Mouse (Mus musculus) forebrain, embryonic 15.5 days (tissue): ENCODE measurements around the gene Tmem94. TPM values are rescaled to one million over a fixed set of nuclear protein-coding genes. Genes with fewer than 3 reads are reported as not detected.

Source experiments
- ATAC-seq: fragments of 200-750 bp; cut with Nextera tagmentation; replicated peaks from 2 replicates; pipeline ENCODE4 v1.8.0; 2017; ENCODE audit warnings: mild to moderate bottlenecking, moderate TSS enrichment, moderate library complexity
- H3K27ac ChIP-seq: fragments of 300-500 bp; sonication (generic); replicated peaks from 2 replicates; pipeline ENCODE4 v1.5.1; 2015; ENCODE audit warnings: mild to moderate bottlenecking, inconsistent platforms
- H3K27me3 ChIP-seq: fragments of 300-500 bp; sonication (generic); 2 replicates; pipeline ENCODE4 v1.6.1; 2015; ENCODE audit warnings: inconsistent platforms
- H3K36me3 ChIP-seq: fragments of 300-500 bp; sonication (generic); 2 replicates; pipeline ENCODE4 v1.6.1; 2015; ENCODE audit warnings: mild to moderate bottlenecking, inconsistent platforms
- H3K4me1 ChIP-seq: fragments of 300-500 bp; sonication (generic); 2 replicates; pipeline ENCODE4 v1.6.1; 2015; ENCODE audit warnings: inconsistent platforms
- H3K4me2 ChIP-seq: fragments of 300-500 bp; sonication (generic); replicated peaks from 2 replicates; pipeline ENCODE4 v1.6.1; 2015; ENCODE audit warnings: mild to moderate bottlenecking, inconsistent platforms
- H3K4me3 ChIP-seq: fragments of 300-500 bp; sonication (generic); 2 replicates; pipeline ENCODE4 v1.5.1; 2015; ENCODE audit warnings: mild to moderate bottlenecking, inconsistent platforms
- H3K9ac ChIP-seq: fragments of 300-500 bp; sonication (generic); replicated peaks from 2 replicates; pipeline ENCODE4 v1.6.1; 2015; ENCODE audit warnings: mild to moderate bottlenecking, inconsistent platforms
- H3K9me3 ChIP-seq: fragments of 300-500 bp; sonication (generic); 2 replicates; pipeline ENCODE4 v1.6.1; 2016; ENCODE audit warnings: inconsistent platforms
- WGBS: fragments of 180-500 bp; shearing (Covaris S2); methylation state at CpG from one replicate; pipeline ENCODE4 v1.1.7; 2015; ENCODE audit warnings: mixed read lengths; 5-methylcytosine and 5-hydroxymethylcytosine counted together
- polyA plus RNA-seq: library from polyadenylated mRNA; unstranded; fragments of >200 nt; fragmentation: Nextera tagmentation; extraction: Ambion mirVana; gene quantifications from 2 replicates; pipeline ENCODE4 v1.2.1, GENCODE M21; 2015

Tmem94 gene
- polyA plus RNA-seq, 1 experiment from 2014 or later, result 27.6 TPM

DNA sequence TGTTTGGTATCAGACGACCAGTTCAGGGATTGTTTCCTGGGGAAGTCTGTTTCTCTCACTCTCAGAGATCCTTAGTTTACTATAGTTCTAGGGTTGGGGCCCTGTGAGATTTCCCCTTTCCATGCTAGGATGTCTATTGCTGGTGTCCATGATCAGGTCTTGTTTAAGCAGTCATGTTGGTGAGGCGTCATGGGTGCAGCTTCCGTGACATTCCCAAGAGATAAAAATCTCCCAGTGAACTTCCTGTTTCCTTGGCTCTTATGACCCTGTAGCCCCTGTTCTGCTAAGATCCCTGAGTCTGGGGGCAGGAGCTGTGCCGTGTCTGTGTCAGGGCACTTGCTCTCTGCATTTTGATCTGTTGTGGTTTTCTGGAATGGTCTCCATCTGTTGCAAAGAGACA, 9.4 kb downstream of the Tmem94 start:
- Histone ChIP-seq H3K4me1 (peaks cover 28% of the 10 kb centered on the region), H3K9me3 (no peaks in the 10 kb centered on the region), H3K36me3 (no peaks in the 10 kb centered on the region), H3K4me3 (no peak overlapping the region), H3K4me2 (no peak overlapping the region), H3K27ac (no peak overlapping the region), H3K27me3 (no peaks in the 10 kb centered on the region), H3K9ac (no peak overlapping the region)
- ATAC-seq, result no peak
- WGBS, result 77% methylated on average over 4 of the region's 4 CpGs

DNA sequence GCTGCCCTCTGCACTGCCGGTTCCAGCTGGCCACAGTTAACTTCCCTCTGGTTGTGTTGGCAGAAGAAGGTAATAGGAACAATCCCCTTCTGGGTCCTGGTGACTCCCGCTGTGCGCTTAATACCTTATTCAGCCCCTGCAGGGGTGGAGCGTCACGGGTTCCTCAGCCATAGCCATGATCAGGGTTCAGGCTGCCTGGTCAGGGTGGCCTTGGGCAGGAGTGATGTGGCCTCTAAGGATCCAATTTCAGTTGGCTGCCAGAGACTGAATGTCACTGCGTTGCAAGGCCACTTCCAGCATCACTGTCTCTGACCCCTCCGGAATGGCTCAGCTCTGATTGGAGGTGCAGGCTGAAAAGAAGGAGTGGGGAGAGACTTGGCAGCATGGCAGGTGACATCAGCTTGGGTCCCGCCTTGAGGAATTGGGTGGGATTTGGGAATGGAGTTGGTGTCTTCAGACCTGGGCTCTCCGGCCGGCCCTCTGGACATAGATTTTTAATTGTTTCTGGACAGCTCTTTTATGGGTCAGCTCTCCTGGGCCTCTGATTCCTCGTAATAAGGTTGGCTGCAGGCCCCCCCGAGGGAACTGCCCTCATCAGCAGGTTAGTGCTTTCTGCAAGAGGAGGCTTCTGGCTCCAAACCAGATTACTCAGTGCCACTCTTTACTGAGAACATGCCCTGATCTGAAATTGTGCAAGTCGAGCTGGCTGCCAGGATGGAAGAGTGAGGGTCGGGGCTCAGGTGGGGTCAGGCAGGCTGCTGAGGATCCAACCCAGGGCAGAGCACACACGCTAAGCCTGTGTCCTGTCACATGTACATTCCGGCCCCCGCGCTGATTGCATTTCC, 10.8 kb downstream of the Tmem94 start:
- Histone ChIP-seq H3K9ac (no peak overlapping the region), H3K4me2 (no peak overlapping the region), H3K4me3 (no peak overlapping the region), H3K27me3 (no peaks in the 10 kb centered on the region), H3K9me3 (no peaks in the 10 kb centered on the region), H3K27ac (no peak overlapping the region), H3K4me1 (peaks cover 41% of the 10 kb centered on the region), H3K36me3 (no peaks in the 10 kb centered on the region)
- 33% methylated on average over 18 of the region's 18 CpGs for WGBS
- no peak for ATAC-seq

DNA sequence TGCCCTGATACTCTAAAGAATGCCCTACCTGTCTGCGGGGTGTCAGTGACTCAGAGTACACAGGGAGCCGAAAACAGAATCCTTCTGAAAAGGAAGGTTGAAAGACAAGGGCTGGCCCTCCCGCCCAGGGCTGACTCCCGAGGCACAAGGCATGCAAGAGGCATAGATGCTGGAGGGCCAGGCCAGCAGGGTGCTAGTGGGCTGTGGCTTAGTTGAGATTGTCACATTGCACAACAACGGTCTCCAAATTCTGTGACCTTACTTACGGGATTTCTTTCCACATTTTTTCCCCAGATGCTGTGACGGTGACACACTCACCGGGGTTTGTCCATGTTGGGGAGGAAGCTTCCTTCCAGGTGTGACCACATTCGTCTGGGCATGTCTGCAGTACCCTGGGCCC, 11.7 kb downstream of the Tmem94 start:
- Histone ChIP-seq H3K4me1 (peaks cover 48% of the 10 kb centered on the region), H3K27ac (no peak overlapping the region), H3K9ac (no peak overlapping the region), H3K36me3 (no peaks in the 10 kb centered on the region), H3K27me3 (no peaks in the 10 kb centered on the region), H3K9me3 (no peaks in the 10 kb centered on the region), H3K4me3 (no peak overlapping the region), H3K4me2 (no peak overlapping the region)
- no peak for ATAC-seq
- 50% methylated on average over 9 of the region's 9 CpGs for whole genome bisulfite sequencing

DNA sequence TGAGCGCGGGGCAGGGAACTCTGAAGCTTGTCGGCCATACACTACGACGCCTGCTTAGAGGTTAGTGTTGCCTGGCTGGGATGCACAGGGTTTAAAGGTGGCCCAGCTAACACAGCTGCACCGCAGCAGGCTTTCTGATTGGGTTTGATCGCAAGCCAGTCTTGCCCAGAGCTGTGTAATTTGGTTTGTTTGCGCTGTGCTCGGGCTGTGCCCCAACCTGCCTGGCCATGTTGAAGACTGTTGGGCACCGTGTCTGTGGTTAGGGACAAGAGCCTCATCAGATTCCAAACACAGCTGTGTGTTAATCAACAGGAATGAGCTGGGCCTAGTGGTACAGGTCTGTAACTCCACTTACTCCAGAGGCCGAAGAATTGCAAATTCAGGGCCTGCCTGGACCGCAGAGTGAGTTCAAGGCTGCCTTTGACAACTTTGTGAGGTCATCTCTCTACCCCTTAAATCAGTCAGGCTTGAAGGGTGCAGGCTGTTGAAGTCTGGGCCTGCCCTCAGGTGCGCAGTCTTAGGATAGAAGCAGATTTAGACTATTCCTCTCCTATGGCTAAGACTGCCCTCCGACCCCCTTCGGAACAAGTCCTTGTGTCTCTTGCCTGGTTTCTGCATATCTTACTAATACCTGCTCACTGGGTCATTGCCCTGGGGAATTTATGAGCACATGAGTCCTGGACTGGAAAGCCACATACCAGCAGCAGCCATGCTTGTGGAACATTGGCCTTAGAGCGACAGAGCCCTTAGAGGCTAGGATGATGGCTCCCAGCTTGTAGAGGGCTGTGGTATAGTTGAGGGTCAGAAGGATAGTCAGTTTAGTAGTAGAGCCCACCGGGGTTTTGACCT, 12.5 kb downstream of the Tmem94 start:
- Histone ChIP-seq H3K4me2 (no peak overlapping the region), H3K9ac (no peak overlapping the region), H3K4me1 (peaks cover 48% of the 10 kb centered on the region), H3K27me3 (no peaks in the 10 kb centered on the region), H3K9me3 (no peaks in the 10 kb centered on the region), H3K36me3 (no peaks in the 10 kb centered on the region), H3K4me3 (no peak overlapping the region), H3K27ac (no peak overlapping the region)
- no peak for ATAC-seq
- WGBS, result 79% methylated on average over 17 of the region's 17 CpGs

DNA sequence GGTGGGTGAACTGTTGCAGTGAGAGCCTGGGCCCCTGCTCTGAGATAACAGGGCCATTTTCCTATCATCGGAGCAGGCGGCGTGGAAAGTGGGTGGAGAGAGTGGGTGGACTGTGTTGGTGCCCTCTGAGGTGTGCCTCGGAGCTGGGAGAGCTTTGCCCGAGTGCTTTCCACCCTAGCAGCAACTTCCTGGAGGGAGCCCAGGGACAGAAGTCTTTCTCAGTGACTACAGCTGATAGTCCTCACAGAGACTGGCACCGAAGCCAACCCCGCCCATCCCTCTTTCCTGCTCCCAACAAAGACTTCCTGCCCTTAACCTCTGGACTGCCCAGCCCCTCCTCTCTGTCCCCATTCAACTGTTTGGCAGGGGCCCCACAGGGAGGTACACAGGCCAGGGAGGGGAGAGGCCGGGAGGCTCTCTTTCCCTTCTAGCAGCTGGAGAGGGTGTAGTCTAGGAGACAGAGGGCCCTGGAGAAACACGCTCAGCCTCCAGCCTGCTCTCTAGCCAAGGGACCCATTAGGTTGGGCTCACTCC, 13.9 kb downstream of the Tmem94 start:
- no peak overlapping the region for H3K9ac ChIP-seq
- ATAC-seq, result peak; percentile 56
- no peak overlapping the region for H3K4me2 ChIP-seq
- no peaks in the 10 kb centered on the region for H3K36me3 ChIP-seq
- no peaks in the 10 kb centered on the region for H3K9me3 ChIP-seq
- H3K27me3 ChIP-seq, result no peaks in the 10 kb centered on the region
- 7% methylated on average over 9 of the region's 9 CpGs for WGBS
- H3K27ac ChIP-seq, result peak overlapping the region; percentile 85
- H3K4me3 ChIP-seq, result no peak overlapping the region
- H3K4me1 ChIP-seq, result peaks cover 48% of the 10 kb centered on the region

DNA sequence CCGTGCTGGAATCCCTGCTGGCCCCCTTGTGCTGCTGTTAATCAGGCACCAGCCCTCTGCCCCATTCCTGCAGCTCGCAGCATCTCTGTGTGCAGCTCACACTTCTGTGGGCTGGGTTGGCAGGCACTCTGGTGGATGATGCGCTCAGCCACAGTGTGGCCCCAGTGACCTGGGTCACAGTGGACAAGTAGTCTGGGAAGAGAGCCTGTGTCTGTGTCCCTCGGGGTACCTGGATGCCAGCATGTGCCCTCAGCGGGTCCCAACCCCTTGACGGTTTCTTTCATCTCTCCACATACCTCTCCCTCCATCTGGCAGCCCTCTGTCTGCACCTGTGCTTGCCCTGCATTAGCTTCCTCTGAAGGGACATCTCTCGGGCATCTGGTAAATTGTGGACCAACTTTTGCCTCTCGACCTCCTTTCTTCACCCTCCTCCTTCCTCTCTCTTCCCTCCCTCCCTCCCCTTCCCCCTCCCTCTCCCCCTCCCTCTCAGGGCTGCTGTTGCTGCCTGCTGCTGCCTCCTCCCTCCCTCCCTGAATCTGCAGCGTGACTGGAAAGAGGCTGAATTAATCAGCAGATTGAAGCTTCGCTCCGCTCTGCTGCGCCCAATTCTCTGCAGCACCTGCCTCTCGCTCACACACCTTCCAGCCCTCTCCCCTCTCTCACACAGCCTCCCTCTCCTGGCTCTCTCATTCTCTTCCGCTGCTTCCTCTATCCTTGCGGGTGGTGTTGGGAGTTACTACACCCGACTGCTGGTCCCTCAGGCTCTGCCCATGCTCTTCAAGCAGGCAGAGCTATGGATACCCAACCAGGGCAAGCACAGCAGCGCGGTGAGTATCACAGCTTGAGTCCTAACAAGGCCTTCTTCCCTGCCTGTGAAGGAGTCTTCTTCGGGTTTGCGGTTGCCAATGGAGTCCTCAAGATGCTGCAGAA, 15.2 kb downstream of the Tmem94 start:
- ATAC-seq, result peak; percentile 70
- H3K4me3 ChIP-seq, result peak overlapping the region; percentile 26
- H3K27me3 ChIP-seq, result no peaks in the 10 kb centered on the region
- peaks cover 44% of the 10 kb centered on the region for H3K4me1 ChIP-seq
- H3K9ac ChIP-seq, result peak overlapping the region; percentile 33
- no peaks in the 10 kb centered on the region for H3K9me3 ChIP-seq
- peak overlapping the region; percentile 85 for H3K27ac ChIP-seq
- H3K36me3 ChIP-seq, result no peaks in the 10 kb centered on the region
- WGBS, result 6% methylated on average over 20 of the region's 20 CpGs
- peak overlapping the region; percentile 36 for H3K4me2 ChIP-seq

DNA sequence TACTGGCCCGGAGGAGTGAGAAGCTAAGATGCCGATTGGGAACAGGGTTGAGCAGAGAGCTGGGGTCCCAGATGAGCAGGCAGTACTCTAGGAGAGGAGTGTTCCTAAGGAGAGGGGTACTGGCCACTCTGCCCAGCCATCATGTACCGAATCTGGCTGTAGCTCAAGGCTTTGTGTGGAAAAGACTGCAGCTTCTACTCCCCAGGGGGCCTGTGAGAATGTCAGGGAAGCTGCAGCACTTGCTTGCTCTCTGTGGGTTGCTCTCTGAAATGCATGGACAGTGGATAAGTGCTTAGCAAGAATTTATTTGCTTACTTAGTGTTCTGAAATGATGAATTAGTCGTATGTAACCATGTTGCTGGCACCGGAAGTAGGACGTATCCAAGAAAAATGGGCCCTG, 21.2 kb downstream of the Tmem94 start:
- no peak overlapping the region; the same call in 1 of the 2 replicates for H3K27ac ChIP-seq
- H3K4me3 ChIP-seq, result no peak overlapping the region
- H3K9me3 ChIP-seq, result no peaks in the 10 kb centered on the region
- WGBS, result 72% methylated on average over 6 of the region's 6 CpGs
- H3K27me3 ChIP-seq, result no peaks in the 10 kb centered on the region
- H3K4me2 ChIP-seq, result no peak overlapping the region
- H3K4me1 ChIP-seq, result peaks cover 2% of the 10 kb centered on the region; the same call in 1 of the 2 replicates
- H3K36me3 ChIP-seq, result peaks cover 25% of the 10 kb centered on the region
- no peak overlapping the region for H3K9ac ChIP-seq
- no peak for ATAC-seq

DNA sequence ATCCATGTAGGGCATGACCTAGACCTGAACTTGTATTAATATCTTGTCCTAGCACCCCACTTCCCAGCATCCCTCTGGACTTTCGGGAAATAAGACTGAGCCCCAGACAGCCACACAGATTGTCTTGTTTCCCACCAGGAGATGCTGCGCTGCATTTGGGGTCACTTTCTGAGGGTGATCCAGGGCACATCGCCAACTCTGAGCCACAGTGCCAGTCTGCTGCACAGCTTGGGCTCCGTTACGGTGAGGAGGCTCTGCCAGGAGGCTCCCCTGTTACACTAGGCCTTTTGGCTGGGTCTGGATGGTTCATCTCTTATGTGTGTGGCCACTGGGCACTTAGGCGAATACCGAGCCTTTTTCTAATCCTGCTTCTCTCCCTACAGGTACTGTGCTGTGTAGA, 24.6 kb downstream of the Tmem94 start:
- Histone ChIP-seq H3K4me3 (no peak overlapping the region), H3K27me3 (no peaks in the 10 kb centered on the region), H3K4me2 (no peak overlapping the region), H3K9ac (no peak overlapping the region), H3K36me3 (peaks cover 55% of the 10 kb centered on the region), H3K4me1 (no peaks in the 10 kb centered on the region), H3K9me3 (no peaks in the 10 kb centered on the region), H3K27ac (no peak overlapping the region)
- no peak for ATAC-seq
- WGBS, result 85% methylated on average over 7 of the region's 7 CpGs

DNA sequence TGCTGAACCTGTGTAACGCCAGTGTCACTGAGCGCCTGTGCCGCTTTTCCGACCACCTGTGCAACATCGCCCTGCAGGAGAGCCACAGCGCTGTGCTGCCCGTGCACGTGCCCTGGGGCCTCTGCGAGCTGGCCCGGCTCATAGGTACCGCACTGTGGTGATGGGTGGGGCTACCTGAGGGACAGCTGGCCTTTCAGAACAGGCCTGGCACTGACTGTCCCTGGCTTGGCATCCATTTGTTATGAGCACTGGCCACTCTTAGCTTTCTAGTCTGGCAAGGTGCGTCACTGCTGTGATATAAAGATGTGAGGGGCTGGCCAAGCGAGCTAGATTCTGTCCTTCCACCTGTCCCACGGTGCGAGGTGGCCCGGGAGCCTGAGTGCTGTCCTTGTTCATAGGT, 26.7 kb downstream of the Tmem94 start:
- no peaks in the 10 kb centered on the region for H3K27me3 ChIP-seq
- peaks cover 75% of the 10 kb centered on the region for H3K36me3 ChIP-seq
- 94% methylated on average over 16 of the region's 16 CpGs for WGBS
- H3K27ac ChIP-seq, result no peak overlapping the region
- no peak for ATAC-seq
- no peaks in the 10 kb centered on the region for H3K4me1 ChIP-seq
- H3K4me3 ChIP-seq, result no peak overlapping the region
- H3K9ac ChIP-seq, result no peak overlapping the region
- H3K4me2 ChIP-seq, result no peak overlapping the region
- no peaks in the 10 kb centered on the region for H3K9me3 ChIP-seq

DNA sequence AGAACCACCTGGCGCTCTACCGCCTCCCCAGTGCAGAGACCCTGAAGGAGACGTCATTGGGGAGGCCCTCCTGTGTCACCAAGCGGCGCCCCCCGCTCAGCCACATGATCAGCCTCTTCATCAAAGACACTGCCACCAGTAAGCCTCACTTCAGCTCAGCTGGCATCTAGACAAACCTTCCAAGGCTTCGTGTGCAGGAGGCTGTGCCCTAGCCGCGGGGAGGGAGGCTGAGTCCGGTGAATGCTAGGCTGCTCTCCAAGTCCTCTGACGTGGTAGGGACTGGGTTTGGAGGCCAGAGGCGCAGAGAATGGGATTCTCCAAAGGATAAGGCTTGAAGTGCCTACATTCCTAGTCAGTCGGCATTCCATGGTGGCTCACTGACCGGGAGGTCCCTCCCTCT, 27.1 kb downstream of the Tmem94 start:
- Histone ChIP-seq H3K9me3 (no peaks in the 10 kb centered on the region), H3K4me2 (no peak overlapping the region), H3K27me3 (no peaks in the 10 kb centered on the region), H3K4me3 (no peak overlapping the region), H3K36me3 (peaks cover 78% of the 10 kb centered on the region), H3K27ac (no peak overlapping the region), H3K9ac (no peak overlapping the region), H3K4me1 (no peaks in the 10 kb centered on the region)
- no peak for ATAC-seq
- WGBS, result 81% methylated on average over 14 of the region's 14 CpGs

DNA sequence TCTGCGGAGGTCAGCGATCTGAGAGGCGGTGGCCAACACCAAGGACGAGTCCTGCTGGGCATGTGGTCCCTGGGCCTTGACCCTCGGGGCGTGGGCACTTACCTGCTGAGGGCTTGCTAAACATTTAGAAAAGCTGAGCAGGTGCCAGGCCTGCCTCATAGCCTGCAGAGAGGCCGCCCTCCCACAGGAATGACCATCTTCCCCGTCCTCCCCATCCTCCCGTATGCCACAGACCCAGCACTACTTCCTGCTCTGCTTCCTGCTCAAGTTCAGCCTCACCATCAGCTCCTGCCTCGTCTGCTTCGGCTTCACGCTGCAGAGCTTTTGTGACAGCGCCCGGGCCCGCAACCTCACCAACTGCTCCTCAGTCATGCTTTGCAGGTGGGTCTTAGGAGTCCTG, 31.7 kb downstream of the Tmem94 start:
- Histone ChIP-seq H3K9ac (no peak overlapping the region), H3K27me3 (no peaks in the 10 kb centered on the region), H3K27ac (no peak overlapping the region), H3K4me3 (no peak overlapping the region), H3K9me3 (no peaks in the 10 kb centered on the region), H3K4me2 (no peak overlapping the region), H3K36me3 (peaks cover 80% of the 10 kb centered on the region), H3K4me1 (no peaks in the 10 kb centered on the region)
- 89% methylated on average over 15 of the region's 15 CpGs for WGBS
- no peak for ATAC-seq
